27 mouse cellular contexts compared by ENCODE assay signal in genomic region chr5:31907959-31908358, GRCm38 (mm10).
DNase-seq lines count a peak whose midpoint lies in the region; ATAC-seq lines count a peak whose summit lies in the region.
"Had no signal": no experiment of that assay in that cellular context is flagged by ENCODE, and none has a peak within 500 bp of the region (broad histone marks: within the 10 kb centered on the region; RNA-seq: fewer than 3 reads in every experiment).

No protein-coding gene starts in this region.

- no peaks in the 10 kb centered on the region for H3K36me3 ChIP-seq in midbrain, embryonic 11.5 days (ENCODE audit: control insufficient read depth, insufficient read depth, low read length)
- H3K36me3 ChIP-seq in forebrain, embryonic 14.5 days (ENCODE audit: control insufficient read depth, insufficient read depth, low read length), result no peaks in the 10 kb centered on the region
- H3K36me3 ChIP-seq: embryonic facial prominence, embryonic 13.5 days; forebrain, embryonic 12.5 days; liver, embryonic 12.5 days; midbrain, embryonic 12.5 days had no signal

- no peaks in the 10 kb centered on the region for H3K27me3 ChIP-seq in midbrain, embryonic 11.5 days (ENCODE audit: control insufficient read depth, insufficient read depth, low read length)
- no peaks in the 10 kb centered on the region for H3K27me3 ChIP-seq in forebrain, embryonic 14.5 days (replicated peaks; ENCODE audit: control insufficient read depth, insufficient read depth, low read length)
- H3K27me3 ChIP-seq: embryonic facial prominence, embryonic 13.5 days; forebrain, embryonic 12.5 days; liver, embryonic 12.5 days; midbrain, embryonic 12.5 days had no signal

- H3K27ac ChIP-seq in midbrain, embryonic 11.5 days (ENCODE audit: low read depth, low read length), result no peak overlapping the region
- H3K27ac ChIP-seq in forebrain, embryonic 14.5 days (ENCODE audit: low read depth, low read length), result no peak overlapping the region
- H3K27ac ChIP-seq: embryonic facial prominence, embryonic 13.5 days; forebrain, embryonic 12.5 days; hindbrain, embryonic 14.5 days; layer of hippocampus, adult 2 months; liver, embryonic 12.5 days; midbrain, embryonic 12.5 days had no signal

- WGBS in midbrain, embryonic 11.5 days, result 91% methylated on average over 2 of the region's 2 CpGs
- 94% methylated on average over 2 of the region's 2 CpGs for WGBS in forebrain, embryonic 14.5 days

- no peaks in the 10 kb centered on the region for H3K4me1 ChIP-seq in midbrain, embryonic 11.5 days (ENCODE audit: control insufficient read depth, insufficient read depth, low read length)
- H3K4me1 ChIP-seq in forebrain, embryonic 14.5 days (ENCODE audit: control insufficient read depth, insufficient read depth, low read length), result no peaks in the 10 kb centered on the region
- H3K4me1 ChIP-seq: forebrain, embryonic 12.5 days; liver, embryonic 12.5 days; midbrain, embryonic 12.5 days had no signal

- DNase-seq in kidney, adult 9 months, result peak; percentile 12
- no peak for DNase-seq in kidney, postnatal 4 days
- peak; percentile 55 to 68 for DNase-seq in spleen, postnatal 36 days (ENCODE audit: low spot score in 2 of 2)
- no peak for DNase-seq in spleen, adult 12 weeks (ENCODE audit: low spot score)
- no peak for DNase-seq in midbrain, embryonic 11.5 days (ENCODE audit: low spot score, missing footprints)
- no peak for DNase-seq in forebrain, embryonic 14.5 days (ENCODE audit: low spot score)
- DNase-seq: adrenal gland, adult 8-10 months; cerebellum, adult 11-12 months; cerebellum, postnatal 36 days; embryo, embryonic 11 days; gastrocnemius, postnatal 36 days; heart, postnatal 4 days; kidney, adult 18-20 months; kidney, postnatal 14 days; layer of hippocampus, postnatal 36 days; lung, embryonic 14.5 days; retina, postnatal 1 day; right cerebral cortex, postnatal 25 days had no signal

- H3K4me3 ChIP-seq in midbrain, embryonic 11.5 days (ENCODE audit: low read depth, low read length), result no peak overlapping the region
- H3K4me3 ChIP-seq in forebrain, embryonic 14.5 days (ENCODE audit: low read depth, low read length), result no peak overlapping the region
- H3K4me3 ChIP-seq: embryonic facial prominence, embryonic 13.5 days; erythroblast, embryonic 14.5 days; forebrain, embryonic 12.5 days; layer of hippocampus, adult 2 months; liver, embryonic 12.5 days; midbrain, embryonic 12.5 days had no signal

- no peaks in the 10 kb centered on the region for H3K9me3 ChIP-seq in midbrain, embryonic 11.5 days (ENCODE audit: control insufficient read depth, low read length)
- no peaks in the 10 kb centered on the region for H3K9me3 ChIP-seq in forebrain, embryonic 14.5 days (replicated peaks; ENCODE audit: control insufficient read depth, low read length)
- H3K9me3 ChIP-seq: embryonic facial prominence, embryonic 13.5 days; forebrain, embryonic 12.5 days; liver, embryonic 12.5 days; midbrain, embryonic 12.5 days had no signal

- H3K9ac ChIP-seq in midbrain, embryonic 11.5 days (ENCODE audit: low read length), result no peak overlapping the region
- no peak overlapping the region for H3K9ac ChIP-seq in forebrain, embryonic 14.5 days (ENCODE audit: low read length)
- H3K9ac ChIP-seq: embryonic facial prominence, embryonic 13.5 days; forebrain, embryonic 12.5 days; hindbrain, embryonic 14.5 days; liver, embryonic 12.5 days; lung, embryonic 14.5 days; midbrain, embryonic 12.5 days had no signal

- ATAC-seq in megakaryocyte, adult 5-6 weeks (ENCODE audit: poor library complexity, severe bottlenecking), result peak; percentile 70
- ATAC-seq in midbrain, embryonic 11.5 days (ENCODE audit: low FRiP score), result no peak
- no peak for ATAC-seq in forebrain, embryonic 14.5 days
- ATAC-seq: inflammation-experienced regulatory T-cells, adult 6 months; liver, embryonic 12.5 days had no signal

- no peak overlapping the region for H3K4me2 ChIP-seq in midbrain, embryonic 11.5 days
- H3K4me2 ChIP-seq in forebrain, embryonic 14.5 days (ENCODE audit: low read length), result no peak overlapping the region
- H3K4me2 ChIP-seq: embryonic facial prominence, embryonic 13.5 days; forebrain, embryonic 12.5 days; hindbrain, embryonic 14.5 days; liver, embryonic 12.5 days; lung, embryonic 14.5 days; midbrain, embryonic 12.5 days had no signal

Comparison
In these comparisons a context has a peak if more than half of its experiments do, and no peak if none do; other contexts are left out.
1. DNase-seq: peak in kidney, adult 9 months (single experiment) and spleen, postnatal 36 days (2 of 2); none in kidney, postnatal 4 days (0 of 2), spleen, adult 12 weeks (single experiment), midbrain, embryonic 11.5 days (single experiment) and forebrain, embryonic 14.5 days (single experiment).